Mouse (Mus musculus): Measurements from ENCODE around the gene Hbq1a. TPM values are rescaled to one million over a fixed set of nuclear protein-coding genes. Genes with fewer than 3 reads are reported as not detected.
"Not testable (repeated sequence)": the region's sequence is repeated elsewhere in the genome, so short reads cannot be mapped to it uniquely, and the experiment has no call there.

Gene Hbq1a
- polyA plus RNA-seq (2015; fragmentation: Nextera tagmentation; extraction: Ambion mirVana): 0.79 and 1.5 TPM in 2 replicates

- ATAC-seq (ENCODE audit: low FRiP score): peak; percentile 75
- peak within 1 kb of the TSS; percentile 32 for H3K4me3 ChIP-seq (replicated peaks)
- peak within 1 kb of the TSS; percentile 55 for H3K4me2 ChIP-seq
- WGBS: 8% methylated on average over 16 of the region's 16 CpGs
- not testable (repeated sequence) for H3K27me3 ChIP-seq (replicated peaks); H3K36me3 ChIP-seq; H3K4me1 ChIP-seq; H3K9ac ChIP-seq (replicated peaks); H3K27ac ChIP-seq (replicated peaks); H3K9me3 ChIP-seq (replicated peaks)
These were observed at the start of gene Hbq1a for GRCm38 (mm10) chr11:32299865-32300264. Gene Hbq1a (plus strand): TSS chr11:32300069.

DNA sequence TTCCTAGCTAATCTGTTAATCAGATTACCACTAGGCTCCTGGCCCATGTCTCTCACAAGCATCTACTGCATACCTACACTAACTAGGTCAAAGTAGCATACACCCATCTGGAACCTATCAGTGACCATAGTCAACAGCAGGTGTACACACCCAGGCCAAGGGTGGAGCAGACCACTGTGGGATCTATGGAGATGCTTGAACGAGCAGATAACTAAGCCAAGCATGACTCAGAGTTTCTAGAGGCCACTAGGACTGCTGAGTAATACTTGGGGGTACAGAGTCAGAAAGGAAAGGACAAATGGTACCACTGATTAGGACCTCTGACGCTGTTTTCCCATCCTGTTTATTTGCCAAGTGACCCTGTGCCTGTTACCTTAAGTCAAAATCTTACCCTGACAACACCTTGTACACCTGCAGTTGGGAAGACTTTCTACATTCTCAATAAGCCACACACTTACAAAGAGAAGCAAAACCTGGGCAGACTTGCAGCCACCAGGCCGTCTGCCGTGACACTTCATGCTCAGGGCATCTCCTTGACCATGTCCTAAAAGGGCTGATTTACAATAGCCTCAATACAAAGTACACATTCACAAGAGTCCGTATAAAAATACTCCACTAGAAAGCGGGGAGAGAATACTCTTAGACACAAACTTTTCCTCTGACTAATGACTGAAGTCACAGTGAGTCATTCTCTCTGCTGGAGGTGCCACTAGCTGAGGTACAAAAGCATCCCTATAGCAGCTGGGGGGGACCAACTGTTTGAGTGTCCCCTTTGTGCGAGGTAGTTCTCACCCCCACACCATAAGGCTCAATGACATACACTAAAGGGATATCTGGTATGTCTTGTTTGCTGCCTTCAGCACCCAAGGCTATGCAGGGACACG lies 48.7 kb upstream of the Hbq1a start:
- no peak for ATAC-seq (ENCODE audit: low FRiP score)
- 87% methylated on average over 8 of the region's 8 CpGs for WGBS
- Histone ChIP-seq H3K4me1 (no peaks in the 10 kb centered on the region), H3K36me3 (peaks cover 58% of the 10 kb centered on the region), H3K4me2 (no peak overlapping the region), H3K9ac (replicated peaks) (no peak overlapping the region), H3K27me3 (replicated peaks) (no peaks in the 10 kb centered on the region), H3K9me3 (replicated peaks) (no peaks in the 10 kb centered on the region), H3K4me3 (replicated peaks) (no peak overlapping the region), H3K27ac (replicated peaks) (no peak overlapping the region)

GRCm38 (mm10) chr11:32253121-32253520 lies 46.7 kb upstream of the Hbq1a start:
- Histone ChIP-seq H3K9ac (replicated peaks) (no peak overlapping the region), H3K4me3 (replicated peaks) (no peak overlapping the region), H3K4me2 (no peak overlapping the region), H3K9me3 (replicated peaks) (no peaks in the 10 kb centered on the region), H3K27me3 (replicated peaks) (no peaks in the 10 kb centered on the region), H3K4me1 (no peaks in the 10 kb centered on the region), H3K36me3 (peaks cover 38% of the 10 kb centered on the region), H3K27ac (replicated peaks) (no peak overlapping the region)
- ATAC-seq (ENCODE audit: low FRiP score): no peak
- 93% methylated on average over 1 of the region's 1 CpGs for WGBS

- WGBS: 96% methylated on average over 1 of the region's 1 CpGs
- Histone ChIP-seq H3K4me1 (no peaks in the 10 kb centered on the region), H3K27ac (replicated peaks) (no peak overlapping the region), H3K27me3 (replicated peaks) (no peaks in the 10 kb centered on the region), H3K4me2 (no peak overlapping the region), H3K36me3 (0 out of 2 replicates have a peak, but pooled peaks cover 30% of the 10 kb centered on the region), H3K9me3 (replicated peaks) (no peaks in the 10 kb centered on the region), H3K4me3 (replicated peaks) (no peak overlapping the region), H3K9ac (replicated peaks) (no peak overlapping the region)
- no peak for ATAC-seq (ENCODE audit: low FRiP score)
These were observed 43.7 kb upstream of the Hbq1a start for GRCm38 (mm10) chr11:32256146-32256545.

GRCm38 (mm10) chr11:32256566-32256965 lies 43.3 kb upstream of the Hbq1a start:
- WGBS: 90% methylated on average over 3 of the region's 3 CpGs

DNA sequence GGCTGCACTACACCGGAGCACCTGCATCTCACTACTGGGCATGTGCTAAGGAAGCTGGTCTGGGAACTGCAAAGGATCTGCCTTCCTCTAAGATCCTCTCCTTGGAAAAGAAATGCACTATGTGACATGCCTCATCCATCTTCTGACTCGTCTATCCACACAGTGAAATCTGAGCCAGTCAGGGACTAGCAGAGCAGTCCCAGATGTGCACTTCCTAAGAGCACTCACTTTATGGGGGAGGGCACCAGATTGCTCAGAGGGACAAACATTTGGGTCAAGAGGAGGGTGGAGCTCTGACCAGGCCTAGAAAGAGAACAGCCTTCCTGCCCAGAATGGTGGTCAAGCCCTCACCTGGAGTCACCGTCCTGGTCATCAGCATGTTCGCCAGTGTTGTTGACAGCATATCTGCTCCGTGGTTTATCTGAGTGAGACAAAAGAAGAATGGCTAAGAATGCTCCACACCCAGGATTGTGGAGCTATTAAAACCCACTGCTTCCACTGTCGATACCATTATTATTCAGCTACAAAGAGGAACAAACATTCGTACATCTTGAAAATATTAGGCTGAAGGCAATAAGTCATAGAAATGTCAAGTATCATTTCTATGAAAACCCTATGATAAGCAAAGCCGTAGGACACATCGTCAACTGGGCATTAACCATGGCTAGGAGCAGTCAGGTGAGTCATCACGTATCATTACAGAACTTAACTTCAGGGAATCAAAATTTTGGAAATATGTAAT lies 37.0 kb upstream of the Hbq1a start:
- H3K27me3 ChIP-seq (replicated peaks): no peaks in the 10 kb centered on the region
- H3K4me1 ChIP-seq: peaks cover 11% of the 10 kb centered on the region
- H3K9me3 ChIP-seq (replicated peaks): no peaks in the 10 kb centered on the region
- H3K36me3 ChIP-seq: 0 out of 2 replicates have a peak, but pooled peaks cover 16% of the 10 kb centered on the region
- no peak overlapping the region for H3K27ac ChIP-seq (replicated peaks)
- WGBS: 87% methylated on average over 10 of the region's 10 CpGs
- no peak overlapping the region for H3K4me3 ChIP-seq (replicated peaks)
- no peak for ATAC-seq (ENCODE audit: low FRiP score)
- H3K9ac ChIP-seq (replicated peaks): no peak overlapping the region
- H3K4me2 ChIP-seq: no peak overlapping the region

More at GRCm38 (mm10) chr11:32256566-32256965, 43.3 kb upstream of the Hbq1a start:
- Histone ChIP-seq H3K36me3 (0 out of 2 replicates have a peak, but pooled peaks cover 30% of the 10 kb centered on the region), H3K4me3 (replicated peaks) (no peak overlapping the region), H3K4me2 (no peak overlapping the region), H3K27me3 (replicated peaks) (no peaks in the 10 kb centered on the region), H3K27ac (replicated peaks) (no peak overlapping the region), H3K4me1 (no peaks in the 10 kb centered on the region), H3K9me3 (replicated peaks) (no peaks in the 10 kb centered on the region), H3K9ac (replicated peaks) (no peak overlapping the region)
- no peak for ATAC-seq (ENCODE audit: low FRiP score)

GRCm38 (mm10) chr11:32265117-32265738 lies 34.6 kb upstream of the Hbq1a start:
- Histone ChIP-seq H3K4me1 (peaks cover 17% of the 10 kb centered on the region), H3K4me2 (no peak overlapping the region), H3K36me3 (0 out of 2 replicates have a peak, but pooled peaks cover 7% of the 10 kb centered on the region), H3K4me3 (replicated peaks) (no peak overlapping the region), H3K27ac (replicated peaks) (no peak overlapping the region), H3K9me3 (replicated peaks) (no peaks in the 10 kb centered on the region), H3K27me3 (replicated peaks) (no peaks in the 10 kb centered on the region), H3K9ac (replicated peaks) (no peak overlapping the region)
- WGBS: 96% methylated on average over 3 of the region's 3 CpGs
- no peak for ATAC-seq (ENCODE audit: low FRiP score)

DNA sequence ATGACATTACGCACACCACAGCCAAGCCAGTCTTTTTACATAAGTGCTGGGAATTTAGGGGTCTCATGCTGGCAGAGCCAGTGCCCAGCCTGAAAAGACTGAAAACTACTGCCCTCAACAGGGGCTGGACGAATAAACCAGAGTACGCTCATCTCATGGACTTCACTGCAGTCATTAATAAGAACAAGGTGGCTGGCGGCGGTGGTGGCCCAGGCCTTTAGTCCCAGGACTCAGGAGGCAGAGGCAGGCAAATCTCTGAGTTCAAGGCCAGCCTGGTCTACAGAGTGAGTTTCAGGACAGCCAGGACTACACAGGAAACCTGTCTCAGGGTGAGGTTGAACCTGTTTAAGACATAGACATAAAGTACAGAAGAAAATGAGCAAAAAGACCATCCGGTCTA lies 33.7 kb upstream of the Hbq1a start:
- Histone ChIP-seq H3K9ac (replicated peaks) (no peak overlapping the region), H3K4me3 (replicated peaks) (no peak overlapping the region), H3K4me1 (peaks cover 17% of the 10 kb centered on the region), H3K27ac (replicated peaks) (no peak overlapping the region), H3K9me3 (replicated peaks) (no peaks in the 10 kb centered on the region), H3K27me3 (replicated peaks) (no peaks in the 10 kb centered on the region), H3K36me3 (0 out of 2 replicates have a peak, but pooled peaks cover 4% of the 10 kb centered on the region), H3K4me2 (no peak overlapping the region)
- WGBS: 89% methylated on average over 6 of the region's 6 CpGs
- no peak for ATAC-seq (ENCODE audit: low FRiP score)

DNA sequence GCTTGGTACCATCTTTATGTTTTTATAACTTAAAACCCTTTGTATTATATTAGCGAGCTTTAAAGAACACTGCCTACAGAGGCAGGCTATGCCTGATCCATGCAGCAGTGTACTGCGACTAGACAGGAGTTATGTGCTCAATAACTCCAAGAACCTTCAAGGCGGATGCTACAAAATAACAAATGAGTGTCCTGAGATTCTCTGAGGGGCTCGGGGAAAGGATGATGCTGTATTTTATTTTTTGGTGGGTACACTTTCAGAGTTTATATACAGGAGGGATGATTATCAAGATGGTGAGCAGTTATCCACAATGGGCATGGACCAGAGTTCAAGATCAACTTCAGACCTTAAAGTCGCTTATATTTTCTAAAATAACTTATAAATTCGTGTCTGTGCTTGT lies 33.1 kb upstream of the Hbq1a start:
- Histone ChIP-seq H3K27me3 (replicated peaks) (no peaks in the 10 kb centered on the region), H3K4me2 (peak overlapping the region; percentile 62), H3K9ac (replicated peaks) (peak overlapping the region; percentile 83), H3K27ac (replicated peaks) (peak overlapping the region; percentile 93), H3K4me1 (peaks cover 17% of the 10 kb centered on the region), H3K4me3 (replicated peaks) (peak overlapping the region; percentile 75), H3K9me3 (replicated peaks) (no peaks in the 10 kb centered on the region), H3K36me3 (0 out of 2 replicates have a peak, but pooled peaks cover 4% of the 10 kb centered on the region)
- peak; percentile 33; the same call in 1 of the 2 replicates for ATAC-seq (ENCODE audit: low FRiP score)
- WGBS: 13% methylated on average over 6 of the region's 6 CpGs

- Histone ChIP-seq H3K9ac (replicated peaks) (peak within 1 kb of the TSS; percentile 83), H3K4me3 (replicated peaks) (peak within 1 kb of the TSS; percentile 75), H3K4me2 (peak within 1 kb of the TSS; percentile 62), H3K27me3 (replicated peaks) (no peaks in the 10 kb centered on the region), H3K27ac (replicated peaks) (peak within 1 kb of the TSS; percentile 93), H3K4me1 (peaks cover 17% of the 10 kb centered on the region), H3K36me3 (0 out of 2 replicates have a peak, but pooled peaks cover 2% of the 10 kb centered on the region), H3K9me3 (replicated peaks) (no peaks in the 10 kb centered on the region)
- ATAC-seq (ENCODE audit: low FRiP score): peak; percentile 99
- WGBS: under 1% methylated on average over 54 of the region's 54 CpGs
These were observed 32.5 kb upstream of the Hbq1a start, which contains the start of gene Nprl3 for GRCm38 (mm10) chr11:32267188-32267884. Gene Nprl3 (minus strand): TSS chr11:32267707.

- Histone ChIP-seq H3K4me2 (peak overlapping the region; percentile 62), H3K4me3 (replicated peaks) (peak overlapping the region; percentile 75), H3K9ac (replicated peaks) (peak overlapping the region; percentile 83), H3K36me3 (no peaks in the 10 kb centered on the region), H3K27ac (replicated peaks) (peak overlapping the region; percentile 93), H3K27me3 (replicated peaks) (no peaks in the 10 kb centered on the region), H3K4me1 (peaks cover 17% of the 10 kb centered on the region), H3K9me3 (replicated peaks) (no peaks in the 10 kb centered on the region)
- 21% methylated on average over 5 of the region's 5 CpGs for WGBS
- ATAC-seq (ENCODE audit: low FRiP score): peak; percentile 49
These were observed 31.9 kb upstream of the Hbq1a start for GRCm38 (mm10) chr11:32267964-32268363.
